Mouse (Mus musculus) fibroblast of lung, adult 2 months (primary cell): ENCODE data around the gene Stk36.

ENCODE experiments used
- DNase-seq: peaks from one replicate; pipeline ENCODE4 v3.0.0-alpha.2; 2011; ENCODE audit warnings: low read depth

Stk36 gene

GRCm38 (mm10) chr1:74601267-74601962 is at the start of gene Stk36, which contains the start of gene Rnf25:
TSS of gene Stk36 (plus strand) at chr1:74601445.
TSS of gene Rnf25 (minus strand) at chr1:74601397.
- DNase-seq, result peak; percentile 64

DNA sequence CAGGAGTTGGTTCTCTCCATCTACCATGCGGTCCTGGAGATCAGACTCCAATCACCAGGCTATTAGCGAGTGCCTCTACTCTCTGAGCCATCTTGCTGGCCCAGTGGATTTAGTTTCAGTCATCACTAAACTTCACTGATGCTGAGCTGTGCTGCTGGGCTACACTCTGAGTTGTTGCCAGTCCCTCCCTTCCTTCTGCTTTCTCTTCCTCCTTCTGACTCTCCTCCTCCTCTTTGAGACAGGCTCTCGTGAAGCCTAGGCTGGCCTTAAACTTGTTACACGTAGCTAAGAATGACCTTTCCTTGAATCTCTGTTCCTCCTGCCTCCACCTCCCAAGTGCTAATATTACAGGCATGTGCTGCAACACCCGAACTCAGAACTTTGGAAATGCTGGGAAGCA is 42.2 kb upstream of the Stk36 start:
- no peak for DNase-seq

GRCm38 (mm10) chr1:74565834-74566233 is 35.4 kb upstream of the Stk36 start:
- no peak for DNase-seq

GRCm38 (mm10) chr1:74569739-74570719 is 31.2 kb upstream of the Stk36 start:
- DNase-seq, result no peak

DNA sequence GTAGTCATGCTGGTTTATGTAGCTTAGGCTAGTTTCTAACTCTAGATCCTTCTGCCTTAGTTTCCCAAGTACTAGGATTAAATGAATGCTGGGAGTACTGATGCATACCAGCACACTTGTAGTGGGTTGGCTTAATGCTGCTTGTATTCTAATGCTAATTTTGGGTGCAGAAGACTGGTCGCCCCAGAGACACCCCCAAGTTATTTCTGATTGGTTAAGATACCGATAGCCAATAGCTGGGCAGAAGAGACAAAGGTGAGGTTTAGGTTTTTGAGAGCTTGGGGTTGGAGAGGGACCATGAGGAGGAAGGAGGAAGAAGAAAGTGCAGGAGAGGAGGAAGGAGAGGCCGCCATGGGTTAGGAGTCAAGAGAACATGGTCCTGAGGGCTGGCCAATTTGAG is 18.6 kb upstream of the Stk36 start:
- no peak for DNase-seq

- DNase-seq, result no peak
Observed at GRCm38 (mm10) chr1:74584616-74585398, 16.4 kb upstream of the Stk36 start.

DNA sequence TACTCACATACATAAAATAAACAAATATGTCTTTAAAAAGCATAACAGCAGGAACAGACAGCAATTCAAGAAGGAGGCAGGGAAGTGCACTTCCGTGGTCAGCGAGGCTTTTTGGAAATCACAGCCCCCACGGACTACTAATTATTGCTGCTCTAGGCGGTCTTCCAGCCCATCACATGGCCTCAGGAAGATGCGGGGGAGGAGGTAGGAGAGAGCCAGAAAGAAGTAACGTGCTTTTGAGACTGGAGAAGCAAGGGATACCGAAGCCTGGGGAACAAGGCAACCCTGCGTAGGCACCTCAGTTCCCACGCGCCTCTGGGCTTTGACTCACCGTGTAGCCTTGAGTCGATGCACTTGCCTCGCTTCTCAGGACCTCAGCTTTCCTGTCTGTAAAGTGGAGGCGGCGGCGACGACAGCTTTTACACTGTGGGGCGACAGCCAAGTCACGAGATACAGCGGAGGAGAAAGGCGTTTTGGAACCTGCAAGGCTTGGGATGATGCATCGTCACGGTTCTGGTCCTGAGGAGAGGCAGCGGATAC is 13.9 kb upstream of the Stk36 start:
- peak; percentile 58 for DNase-seq

DNA sequence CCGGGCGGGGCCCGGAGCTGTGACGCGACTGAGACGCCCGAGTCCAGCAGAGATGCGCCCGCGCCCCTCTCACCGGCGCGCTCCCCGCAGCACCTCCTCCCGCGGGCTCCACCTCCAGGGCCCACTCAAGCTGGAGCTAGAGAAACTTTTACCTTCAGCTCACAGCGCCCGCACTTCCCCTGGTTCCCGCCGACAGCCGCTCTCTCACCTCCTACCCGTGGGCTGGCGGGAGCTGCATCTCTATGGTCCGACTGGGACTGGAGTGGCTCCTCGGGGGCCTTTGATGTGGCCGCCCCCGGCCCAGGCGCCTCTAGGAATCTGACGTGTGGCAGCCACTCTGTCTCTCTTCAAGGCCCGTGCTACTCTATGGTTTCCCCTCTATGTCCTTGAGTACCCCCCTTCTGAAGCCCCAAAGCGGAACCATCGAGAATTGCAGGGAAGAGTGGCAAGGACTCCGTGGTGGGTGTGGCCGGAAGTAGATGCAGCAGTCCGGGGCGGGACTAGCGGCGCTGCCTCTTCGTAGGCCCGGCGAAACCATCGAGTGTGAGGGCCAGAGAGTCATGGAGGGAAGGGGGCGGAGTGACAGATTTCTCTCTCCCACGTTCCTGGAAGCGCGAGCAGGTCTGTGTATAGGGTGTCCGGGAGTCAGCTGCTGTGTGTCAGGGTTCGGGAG is 13.3 kb upstream of the Stk36 start, which contains the start of the genes Zfp142 and Bcs1l:
Gene Zfp142, minus strand, starts transcription at position 474 of the 673 bp plus-strand sequence.
Gene Bcs1l, plus strand, starts transcription at position 517 of the 673 bp plus-strand sequence.
- peak; percentile 99 for DNase-seq

GRCm38 (mm10) chr1:74594434-74594833 is 6.8 kb upstream of the Stk36 start:
- no peak for DNase-seq

- DNase-seq, result no peak
Observed at GRCm38 (mm10) chr1:74600501-74601266, 561 bp upstream of the Stk36 start.

- DNase-seq, result no peak
Observed at GRCm38 (mm10) chr1:74624183-74624582, 22.9 kb downstream of the Stk36 start.

- no peak for DNase-seq
Observed at GRCm38 (mm10) chr1:74626076-74626475, 24.8 kb downstream of the Stk36 start.

DNA sequence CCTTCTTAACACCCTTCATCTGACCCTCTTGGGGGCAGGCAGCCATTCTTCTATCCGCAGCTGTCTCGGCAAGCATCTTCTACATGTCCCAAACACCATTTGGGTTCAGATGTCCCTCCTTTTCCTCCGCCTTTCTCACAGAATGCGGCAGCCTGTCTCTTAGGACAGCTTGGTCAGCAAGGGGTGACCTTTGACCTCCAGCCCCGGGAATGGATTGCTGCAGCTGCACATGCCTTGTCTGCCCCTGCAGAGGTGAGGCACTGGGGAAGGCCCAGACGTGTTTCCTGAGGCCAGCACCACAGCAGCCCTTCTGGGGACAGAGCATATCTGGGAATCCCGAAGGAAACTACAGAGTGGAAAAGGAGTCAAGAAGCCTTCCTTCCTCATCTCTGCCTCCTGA is 26.8 kb downstream of the Stk36 start:
- no peak for DNase-seq

DNA sequence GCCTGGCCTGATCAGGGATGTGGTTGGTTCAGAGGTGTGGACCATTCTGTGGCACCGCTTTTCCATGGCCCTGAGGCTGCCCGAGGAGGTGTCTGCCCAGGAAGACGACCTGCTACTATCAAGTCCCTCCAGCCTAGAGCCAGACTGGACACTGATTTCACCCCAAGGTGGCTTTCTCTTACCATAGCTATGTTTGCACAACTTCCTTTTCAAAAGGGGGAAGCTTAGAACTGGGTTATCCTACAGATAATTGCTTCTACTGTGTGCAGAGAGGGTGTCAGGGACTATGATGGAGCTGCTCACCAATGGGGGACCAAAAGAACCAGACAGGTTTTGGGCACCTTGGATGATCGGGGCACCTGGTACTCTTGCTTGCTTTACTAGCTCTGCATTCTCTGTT is 31.5 kb downstream of the Stk36 start:
- no peak for DNase-seq

GRCm38 (mm10) chr1:74643524-74643923 is 42.3 kb downstream of the Stk36 start:
- DNase-seq, result no peak

- DNase-seq, result no peak
Observed at GRCm38 (mm10) chr1:74643926-74644325, 42.7 kb downstream of the Stk36 start.

GRCm38 (mm10) chr1:74661448-74662195 is 60.4 kb downstream of the Stk36 start, which contains the start of gene Ttll4:
TSS of gene Ttll4 (plus strand) at chr1:74661745.
- DNase-seq, result peak; percentile 75

- DNase-seq, result no peak
Observed at GRCm38 (mm10) chr1:74662253-74662865, 61.1 kb downstream of the Stk36 start.

DNA sequence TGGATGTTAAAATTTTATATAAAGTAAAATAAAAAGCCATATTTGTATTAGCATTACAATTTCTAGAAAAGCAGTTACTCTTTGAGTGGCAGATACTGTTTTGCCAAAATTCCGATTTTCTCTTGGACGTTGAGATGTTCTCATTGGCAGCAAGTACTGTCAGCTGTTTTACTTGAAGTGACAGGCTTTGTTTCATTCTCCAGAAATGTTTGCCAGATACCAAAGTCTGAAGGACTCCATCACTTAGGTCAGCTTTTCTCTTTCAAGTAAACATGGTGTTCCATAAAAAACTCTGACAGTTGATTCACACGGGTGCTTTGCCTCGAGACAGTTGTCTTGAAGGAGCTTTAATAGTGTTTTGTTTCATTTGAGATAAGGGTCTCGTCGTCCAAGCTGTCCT is 63.9 kb downstream of the Stk36 start:
- no peak for DNase-seq
